In the genomic region with DNA sequence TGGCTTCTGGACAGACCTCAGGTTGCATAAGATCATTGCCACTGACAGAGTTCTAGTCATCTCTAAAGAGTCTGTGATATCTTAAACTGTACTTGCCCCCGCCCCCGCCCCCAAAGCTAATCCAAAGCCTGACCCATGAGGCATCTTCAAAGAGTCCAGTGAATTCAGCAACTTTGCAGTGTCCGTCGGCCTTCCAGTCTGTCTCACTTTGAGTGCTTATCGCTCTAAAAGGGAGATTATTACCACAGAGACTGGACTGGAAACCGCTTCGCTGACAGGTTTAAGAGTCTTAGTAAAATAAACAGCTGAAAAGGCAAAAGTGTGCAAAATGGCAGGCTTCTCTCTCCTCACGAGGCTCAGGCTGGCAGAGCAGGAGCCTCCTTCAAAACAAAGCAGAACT, we compare ENCODE assay signal across 22 mouse cellular contexts.
DNase-seq lines count a peak whose midpoint lies in the region; ATAC-seq and TF ChIP-seq lines count a peak whose summit lies in the region.
"Had no signal": no experiment of that assay in that cellular context is flagged by ENCODE, and none has a peak within 500 bp of the region (broad histone marks: within the 10 kb centered on the region; RNA-seq: fewer than 3 reads in every experiment).

No protein-coding gene starts in this region.

- 0 out of 2 replicates have a peak overlapping the region, but pooled peaks have one; percentile 8 for H3K4me3 ChIP-seq in heart, embryonic 10.5 days
- H3K4me3 ChIP-seq in heart, embryonic 16.5 days (ENCODE audit: low read length), result no peak overlapping the region
- no peak overlapping the region for H3K4me3 ChIP-seq in lung, embryonic 16.5 days (ENCODE audit: low read length)
- H3K4me3 ChIP-seq in lung, adult 2 months (replicated peaks; ENCODE audit: extremely low read depth, low read depth, low read length), result no peak overlapping the region
- H3K4me3 ChIP-seq: forebrain, embryonic 13.5 days; hindbrain, embryonic 10.5 days; left cerebral cortex, adult 2 months; liver, embryonic 15.5 days; megakaryocyte, embryonic 14.5 days; midbrain, embryonic 13.5 days had no signal

- H3K9ac ChIP-seq in heart, embryonic 16.5 days (ENCODE audit: low read length), result no peak overlapping the region
- H3K9ac ChIP-seq in lung, embryonic 16.5 days (ENCODE audit: low read length), result no peak overlapping the region
- H3K9ac ChIP-seq: forebrain, embryonic 13.5 days; liver, embryonic 15.5 days; midbrain, embryonic 13.5 days had no signal

- no peak for TF ChIP-seq CTCF in lung, adult 2 months (IDR thresholded peaks at IDR 0.05; ENCODE audit: insufficient read depth, low read length)

- intact Hi-C loops in heart, postnatal 36 days (cut with DNase I), result no loop called here

- H3K4me1 ChIP-seq in heart, embryonic 10.5 days, result peaks cover 44% of the 10 kb centered on the region
- H3K4me1 ChIP-seq in heart, embryonic 16.5 days (ENCODE audit: control insufficient read depth, insufficient read depth, low read length), result peaks cover 29% of the 10 kb centered on the region
- peaks cover 19% of the 10 kb centered on the region for H3K4me1 ChIP-seq in lung, embryonic 16.5 days (replicated peaks; ENCODE audit: control insufficient read depth, insufficient read depth, low read length)
- peaks cover 7% of the 10 kb centered on the region for H3K4me1 ChIP-seq in lung, adult 2 months (ENCODE audit: control insufficient read depth, insufficient read depth, low read length)
- H3K4me1 ChIP-seq: megakaryocyte, embryonic 14.5 days had no signal

- H3K27me3 ChIP-seq in heart, embryonic 10.5 days (ENCODE audit: insufficient read depth, poor library complexity, severe bottlenecking), result no peaks in the 10 kb centered on the region
- no peaks in the 10 kb centered on the region for H3K27me3 ChIP-seq in heart, embryonic 16.5 days (ENCODE audit: control insufficient read depth, insufficient read depth, low read length)
- no peaks in the 10 kb centered on the region for H3K27me3 ChIP-seq in lung, embryonic 16.5 days (ENCODE audit: control insufficient read depth, insufficient read depth, low read depth, low read length)
- H3K27me3 ChIP-seq: forebrain, embryonic 13.5 days; midbrain, embryonic 13.5 days had no signal

- H3K9me3 ChIP-seq in heart, embryonic 10.5 days, result no peaks in the 10 kb centered on the region
- H3K9me3 ChIP-seq in heart, embryonic 16.5 days (replicated peaks; ENCODE audit: control insufficient read depth, low read length), result no peaks in the 10 kb centered on the region
- no peaks in the 10 kb centered on the region for H3K9me3 ChIP-seq in lung, embryonic 16.5 days (ENCODE audit: control insufficient read depth, low read length)
- H3K9me3 ChIP-seq: forebrain, embryonic 13.5 days; hindbrain, embryonic 10.5 days; liver, embryonic 15.5 days; megakaryocyte, embryonic 14.5 days; midbrain, embryonic 13.5 days had no signal

- no peak for ATAC-seq in heart, embryonic 16.5 days (replicated peaks; ENCODE audit: extremely low read depth, insufficient read depth, low FRiP score)
- no peak for ATAC-seq in lung, embryonic 16.5 days (ENCODE audit: low read depth)
- ATAC-seq: forebrain, embryonic 13.5 days; hindbrain, embryonic 16.5 days; intestine, postnatal 0 days; midbrain, embryonic 13.5 days had no signal

- no peak for DNase-seq in heart, embryonic 10.5 days (ENCODE audit: low spot score)
- no peak for DNase-seq in heart, postnatal 36 days
- DNase-seq in heart, adult 9 months (ENCODE audit: low spot score in 2 of 2), result no peak
- DNase-seq in lung, adult 2 months, result no peak
- DNase-seq in yolk sac, embryonic 10.5 days (ENCODE audit: low spot score), result peak; percentile 63
- DNase-seq: adrenal gland, postnatal 25 days; cerebellum, adult 9-10 months; left cerebral cortex, postnatal 4 days; liver; right cerebral cortex, postnatal 14 days; thymus, postnatal 14 days had no signal

- no peak overlapping the region for H3K4me2 ChIP-seq in heart, embryonic 16.5 days (ENCODE audit: low read depth, low read length)
- no peak overlapping the region for H3K4me2 ChIP-seq in lung, embryonic 16.5 days (ENCODE audit: low read depth, low read length)
- H3K4me2 ChIP-seq: forebrain, embryonic 13.5 days; liver, embryonic 15.5 days; midbrain, embryonic 13.5 days had no signal

- no peaks in the 10 kb centered on the region for H3K36me3 ChIP-seq in heart, embryonic 10.5 days
- no peaks in the 10 kb centered on the region for H3K36me3 ChIP-seq in heart, embryonic 16.5 days (ENCODE audit: control insufficient read depth, insufficient read depth)
- no peaks in the 10 kb centered on the region for H3K36me3 ChIP-seq in lung, embryonic 16.5 days (ENCODE audit: control insufficient read depth, insufficient read depth, low read length)
- H3K36me3 ChIP-seq: hindbrain, embryonic 10.5 days; liver, embryonic 15.5 days; midbrain, embryonic 13.5 days had no signal

- 25% methylated on average over 8 of the region's 8 CpGs for WGBS in heart, embryonic 10.5 days
- WGBS in heart, embryonic 16.5 days, result 21% methylated on average over 8 of the region's 8 CpGs
- 36% methylated on average over 8 of the region's 8 CpGs for WGBS in lung, embryonic 16.5 days
- 60% methylated on average over 8 of the region's 8 CpGs for WGBS in lung, adult 2 months

- no peak for TF ChIP-seq POLR2A in lung, adult 2 months (IDR thresholded peaks at IDR 0.05; ENCODE audit: borderline replicate concordance, extremely low read depth, low read depth, low read length)

- H3K27ac ChIP-seq in heart, embryonic 10.5 days, result peak overlapping the region; percentile 81
- peak overlapping the region; percentile 21; the same call in 1 of the 2 replicates for H3K27ac ChIP-seq in heart, embryonic 16.5 days (ENCODE audit: low read length)
- H3K27ac ChIP-seq in lung, embryonic 16.5 days (ENCODE audit: low read length), result peak overlapping the region; percentile 15; the same call in 1 of the 2 replicates
- H3K27ac ChIP-seq: forebrain, embryonic 13.5 days; hindbrain, embryonic 10.5 days; kidney, postnatal 0 days; left cerebral cortex, adult 2 months; liver, embryonic 15.5 days; midbrain, embryonic 13.5 days had no signal

Comparison
In these comparisons a context has a peak if more than half of its experiments do, and no peak if none do; other contexts are left out.
1. H3K27ac ChIP-seq: peak in every context shown above with its lines; median percentile 81 in heart, embryonic 10.5 days; 21 in heart, embryonic 16.5 days; 15 in lung, embryonic 16.5 days.